Mouse (Mus musculus): ENCODE results near the gene Iars2.
"Not testable (repeated sequence)": the region's sequence is repeated elsewhere in the genome, so short reads cannot be mapped to it uniquely, and the experiment has no call there.

Iars2 gene

DNA sequence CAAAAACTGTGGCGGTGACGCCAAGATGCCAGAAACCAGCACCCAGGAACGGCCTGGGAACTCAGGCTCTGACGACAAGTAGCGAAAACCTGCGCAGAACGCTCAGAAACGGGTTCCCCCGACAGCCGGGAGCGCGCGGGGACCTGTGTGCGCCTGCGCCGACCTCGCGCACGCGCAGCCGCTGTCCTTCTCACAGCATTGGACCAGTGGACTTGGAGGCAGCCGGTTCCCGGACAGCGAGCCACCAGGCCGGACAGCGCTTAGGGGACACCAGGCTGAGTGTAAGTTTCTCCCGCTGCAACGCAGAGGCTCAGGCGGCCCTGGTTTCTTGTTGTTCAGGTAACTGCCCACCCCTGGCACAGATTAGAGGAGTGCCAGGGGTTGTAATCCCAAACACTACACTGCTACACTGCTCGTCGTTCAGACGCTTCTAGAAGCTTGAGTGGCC is 2.8 kb upstream of the Iars2 start, which contains the start of gene Bpnt1:
Gene Bpnt1 (plus strand): TSS at position 167 of the 448 bp plus-strand sequence.
- DNase-seq (ENCODE audit: low read depth, low spot score): peak; percentile 82

DNA sequence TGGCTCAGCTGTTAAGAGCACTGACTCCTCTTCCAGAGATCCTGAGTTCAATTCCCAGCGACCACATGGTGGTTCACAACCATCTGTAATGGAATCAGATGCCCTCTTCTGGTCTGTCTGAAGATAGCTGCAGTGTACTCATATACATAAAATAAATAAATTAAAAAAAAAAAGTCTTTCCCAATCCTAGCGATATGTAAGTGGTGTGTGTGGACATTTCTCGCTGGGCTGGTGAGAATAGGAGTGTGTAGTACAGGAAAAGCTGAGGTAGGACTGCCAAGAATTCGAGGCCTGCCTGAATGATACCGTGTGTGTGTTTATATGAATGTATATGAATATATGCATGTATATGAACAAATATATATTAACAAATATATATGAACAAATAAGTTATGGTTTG is 2.2 kb upstream of the Iars2 start:
- DNase-seq (ENCODE audit: low read depth, low spot score): no peak

DNA sequence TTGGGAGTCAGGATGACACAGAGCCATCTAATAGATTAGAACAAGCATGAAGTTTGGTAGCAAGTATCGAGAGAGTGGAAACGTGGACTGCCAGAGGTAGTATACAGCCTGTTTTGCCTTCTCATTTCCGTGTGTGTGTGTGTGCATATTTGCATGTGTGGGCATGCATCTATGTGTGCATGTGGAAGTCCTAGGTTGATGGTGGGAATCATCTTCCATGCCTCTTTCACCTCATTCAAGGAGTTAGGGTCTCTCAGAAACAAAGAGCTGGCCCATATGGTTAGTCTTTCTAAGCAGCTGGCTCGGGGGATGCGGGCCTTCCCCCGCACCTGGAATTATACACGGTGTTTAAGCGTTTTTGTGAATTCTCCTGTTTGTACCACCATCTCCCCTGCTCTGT is 655 bp upstream of the Iars2 start:
- no peak for DNase-seq (ENCODE audit: low read depth, low spot score)

DNA sequence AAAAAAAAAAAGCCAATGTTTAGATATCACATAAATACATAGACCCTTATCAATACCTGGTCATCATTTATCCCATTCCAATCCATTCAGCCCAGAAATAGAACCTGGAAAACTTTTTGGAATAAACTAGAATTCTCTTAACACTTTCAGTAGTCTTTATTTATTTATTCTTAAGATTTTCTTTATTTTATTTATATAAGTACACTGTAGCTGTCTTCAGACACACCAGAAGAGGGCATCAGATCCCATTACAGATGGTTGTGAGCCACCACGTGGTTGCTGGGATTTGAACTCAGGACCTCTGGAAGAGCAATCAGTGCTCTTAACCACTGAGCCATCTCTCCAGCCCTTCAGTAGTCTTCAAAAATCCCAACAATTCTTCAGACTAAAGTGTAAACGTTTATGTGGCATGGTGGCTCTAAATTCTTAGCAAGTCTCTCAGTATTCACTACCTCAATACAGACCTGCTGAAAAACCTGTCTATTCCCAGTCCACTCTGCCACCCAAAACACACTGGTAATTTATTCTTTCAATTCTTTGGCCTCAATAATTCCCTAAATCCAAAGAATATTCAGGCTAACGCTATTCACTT is 1.3 kb downstream of the Iars2 start:
- DNase-seq (ENCODE audit: low read depth, low spot score): not testable (repeated sequence)

DNA sequence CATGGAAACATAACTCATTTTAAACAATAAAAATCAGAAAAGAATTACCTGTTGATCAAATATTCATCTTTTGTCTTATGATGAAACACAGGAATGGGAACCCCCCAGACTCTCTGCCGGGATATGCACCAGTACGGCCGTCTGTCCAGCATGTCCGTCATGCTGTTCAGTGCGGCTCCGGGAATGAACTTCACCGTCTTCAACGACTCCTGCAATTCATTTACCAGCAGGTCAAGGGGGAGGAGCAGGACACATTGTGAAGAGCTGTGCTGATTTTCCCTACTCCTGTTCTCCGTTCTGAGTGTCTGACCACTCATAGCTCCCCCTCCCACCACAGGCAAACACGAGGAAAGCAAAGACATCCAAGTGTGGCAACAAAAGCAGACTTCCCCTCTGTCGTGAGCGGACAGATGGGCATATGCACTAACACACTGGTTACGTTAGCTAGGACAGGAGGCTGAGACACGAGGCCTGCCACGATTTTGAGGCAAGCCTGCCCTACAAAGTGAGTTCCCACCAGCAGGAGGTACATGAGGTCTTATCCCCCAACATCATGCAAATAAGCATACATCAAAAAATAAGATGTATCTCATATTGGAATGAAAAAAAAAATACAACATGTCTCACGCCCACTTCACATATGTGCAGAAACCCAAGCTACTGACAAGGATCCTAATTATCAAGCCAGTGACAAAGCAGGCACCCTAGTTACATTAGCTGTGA is 13.2 kb downstream of the Iars2 start:
- no peak for DNase-seq (ENCODE audit: low read depth, low spot score)

DNA sequence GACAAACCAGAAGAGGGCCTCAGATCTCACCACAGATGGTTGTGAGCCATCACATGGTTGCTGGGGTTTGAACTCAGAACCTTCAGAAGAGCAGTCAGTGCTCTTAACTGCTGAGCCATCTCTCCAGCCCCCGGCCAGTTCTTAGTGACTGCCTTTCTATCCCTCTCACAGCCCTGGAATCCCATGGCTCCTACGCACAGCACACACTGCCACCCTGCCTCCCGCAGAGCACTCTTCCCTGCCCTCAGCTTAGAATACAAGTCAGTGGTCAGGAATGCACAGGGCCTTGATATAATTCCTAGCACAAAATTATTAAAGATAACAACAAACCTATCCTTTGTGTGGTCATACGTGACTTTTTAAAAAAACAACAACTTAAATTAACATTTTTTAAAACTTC is 14.7 kb downstream of the Iars2 start:
- no peak for DNase-seq (ENCODE audit: low read depth, low spot score)

DNA sequence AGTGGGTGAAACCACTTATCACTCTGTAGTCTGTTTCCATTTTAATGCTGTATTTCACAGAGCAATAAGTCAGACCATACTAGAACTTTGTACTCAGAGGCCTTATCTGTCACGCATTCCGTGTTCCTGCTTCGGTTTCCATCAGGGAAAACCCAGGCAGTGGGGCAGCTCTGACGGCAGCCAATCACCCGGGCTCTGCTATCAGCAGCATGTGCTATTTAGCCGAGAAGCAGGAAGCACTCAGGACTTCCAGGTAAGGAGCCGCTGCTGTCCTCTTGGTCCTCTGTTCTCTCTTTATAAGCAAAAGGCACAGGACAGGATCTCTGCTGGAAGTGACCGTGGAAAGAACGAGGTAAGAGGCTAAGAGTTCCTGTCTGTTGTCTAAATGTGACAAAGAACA is 17.2 kb downstream of the Iars2 start:
- no peak for DNase-seq (ENCODE audit: low read depth, low spot score)

DNA sequence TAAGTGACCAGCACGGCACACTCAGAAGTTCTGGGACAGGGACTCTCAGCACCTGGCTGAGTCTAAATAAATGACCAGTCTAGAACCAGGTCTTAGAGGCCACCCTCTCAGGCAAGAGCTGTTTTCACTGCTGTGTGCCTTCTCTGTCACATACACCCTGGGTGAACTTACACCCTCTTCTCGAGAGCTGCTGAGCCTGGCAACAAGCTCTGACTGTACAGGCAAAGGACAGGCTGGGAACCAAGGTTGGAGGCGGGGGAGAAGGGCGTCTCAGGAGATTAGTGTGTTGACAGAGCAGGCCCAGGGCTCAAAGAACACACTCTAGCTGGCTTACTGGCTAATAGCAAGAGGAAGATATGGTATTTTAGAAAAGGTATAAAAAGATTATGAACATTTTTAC is 20.3 kb downstream of the Iars2 start:
- DNase-seq (ENCODE audit: low read depth, low spot score): no peak

DNA sequence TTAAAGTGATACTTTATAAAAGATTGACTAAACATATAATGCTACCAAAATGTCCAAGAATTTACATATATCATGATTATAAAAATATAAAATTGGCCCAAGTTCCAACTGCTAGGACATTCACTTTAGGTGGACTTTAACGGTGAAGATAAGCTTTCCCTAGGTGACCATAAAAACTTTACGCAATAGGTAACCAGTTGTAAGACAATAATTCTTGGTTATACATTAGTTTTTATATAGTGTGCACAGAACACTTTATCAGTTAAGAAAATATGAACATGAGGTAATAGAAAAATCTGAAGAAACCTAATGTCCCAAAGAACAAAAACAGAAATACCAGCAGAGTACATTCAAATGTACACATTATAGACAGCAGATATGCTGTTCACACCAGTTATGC is 20.9 kb downstream of the Iars2 start:
- DNase-seq (ENCODE audit: low read depth, low spot score): no peak

DNA sequence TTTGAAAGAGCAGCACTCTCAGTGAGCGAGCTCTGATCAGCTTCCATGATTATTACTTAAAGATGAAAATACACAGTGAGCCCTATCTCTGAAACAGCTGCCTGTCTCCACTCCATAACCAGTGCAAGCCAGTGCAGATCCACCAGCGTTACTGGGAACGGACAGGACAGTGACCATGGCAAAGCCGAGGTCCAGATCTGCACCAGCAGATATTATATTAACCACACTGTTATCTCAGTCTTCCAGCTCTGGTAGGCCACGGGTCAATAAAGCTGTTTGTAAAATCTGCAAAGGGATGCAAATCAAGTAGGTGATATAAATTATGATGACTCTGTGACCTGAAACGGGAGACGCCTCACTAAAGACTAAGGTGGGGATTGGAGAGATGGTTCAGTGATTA is 21.6 kb downstream of the Iars2 start:
- DNase-seq (ENCODE audit: low read depth, low spot score): no peak

DNA sequence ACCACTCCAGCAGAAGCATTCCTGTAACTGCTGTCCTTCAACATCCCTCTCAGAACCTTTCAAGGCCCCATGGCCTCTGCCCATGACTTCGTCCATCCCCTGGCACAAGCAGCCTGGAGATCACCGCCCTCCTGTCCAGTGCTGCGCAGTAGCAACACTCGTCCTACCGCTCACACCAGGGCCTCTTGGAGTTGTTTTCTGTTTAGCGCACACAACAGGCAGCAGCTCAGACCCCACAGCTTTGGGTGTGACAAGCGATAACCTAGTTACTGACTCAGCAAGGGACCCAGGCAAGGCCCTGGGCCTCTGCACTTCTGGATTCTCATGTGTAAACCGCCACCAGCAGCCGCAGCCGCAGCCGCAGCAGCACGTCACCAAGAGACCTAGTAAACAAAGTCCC is 22.4 kb downstream of the Iars2 start:
- no peak for DNase-seq (ENCODE audit: low read depth, low spot score)

DNA sequence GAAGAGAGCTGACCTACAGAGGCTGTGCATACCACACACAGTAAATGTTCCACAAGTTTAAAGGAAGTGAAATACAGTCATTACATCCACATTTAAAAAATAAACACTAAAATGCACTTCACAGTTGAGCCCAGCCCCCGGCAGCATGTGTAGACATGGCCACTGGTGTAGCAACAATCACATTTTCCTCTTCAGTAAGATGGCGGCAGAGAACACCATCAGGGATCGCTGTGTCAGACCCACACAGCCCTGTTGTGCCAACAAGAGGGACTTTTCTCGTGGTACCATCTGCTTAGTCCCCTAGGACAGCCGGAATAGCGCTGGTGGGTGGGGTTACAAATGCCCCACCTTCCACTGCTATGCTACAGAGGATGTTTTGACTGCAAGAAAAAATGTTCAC is 26.4 kb downstream of the Iars2 start:
- no peak for DNase-seq (ENCODE audit: low read depth, low spot score)

DNA sequence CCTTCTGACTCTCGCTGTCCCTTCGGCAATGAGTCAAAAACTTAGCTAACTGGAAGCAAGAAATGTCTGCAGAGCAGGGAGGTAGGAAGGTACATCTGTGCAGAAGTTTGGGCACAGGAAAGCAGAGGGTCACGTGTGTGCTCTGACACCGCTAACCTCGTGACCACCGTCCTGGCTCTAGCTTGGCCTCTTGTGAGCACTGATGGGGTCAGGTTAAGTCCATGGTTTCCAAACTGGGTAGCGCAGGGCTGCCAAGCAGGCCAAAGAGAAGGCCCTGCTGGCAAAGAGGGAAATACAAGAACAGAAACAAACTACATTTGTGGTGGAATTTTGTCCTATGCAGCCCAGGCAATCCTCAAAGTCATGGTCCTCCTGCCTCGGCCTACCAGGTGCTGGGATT is 30.7 kb downstream of the Iars2 start:
- no peak for DNase-seq (ENCODE audit: low read depth, low spot score)

DNA sequence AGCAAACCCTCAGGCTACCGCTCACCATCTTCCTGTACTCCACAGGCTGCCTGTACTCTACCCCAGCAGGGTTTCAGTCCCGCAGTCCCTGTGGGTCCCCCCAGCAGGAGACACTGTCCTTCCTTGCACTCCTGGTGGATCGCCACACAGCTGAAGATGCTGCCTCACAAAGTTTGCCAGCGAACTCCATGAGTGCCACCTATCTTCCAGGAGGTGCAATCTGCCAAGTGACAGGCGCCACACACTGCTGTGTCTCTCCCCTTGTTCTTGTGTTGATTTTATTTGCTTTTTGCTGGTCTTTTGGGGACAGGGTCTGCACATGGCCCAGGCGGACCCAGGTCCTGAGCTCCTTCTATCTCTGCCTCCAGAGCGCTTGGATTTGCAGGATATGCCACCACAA is 32.3 kb downstream of the Iars2 start:
- no peak for DNase-seq (ENCODE audit: low read depth, low spot score)

DNA sequence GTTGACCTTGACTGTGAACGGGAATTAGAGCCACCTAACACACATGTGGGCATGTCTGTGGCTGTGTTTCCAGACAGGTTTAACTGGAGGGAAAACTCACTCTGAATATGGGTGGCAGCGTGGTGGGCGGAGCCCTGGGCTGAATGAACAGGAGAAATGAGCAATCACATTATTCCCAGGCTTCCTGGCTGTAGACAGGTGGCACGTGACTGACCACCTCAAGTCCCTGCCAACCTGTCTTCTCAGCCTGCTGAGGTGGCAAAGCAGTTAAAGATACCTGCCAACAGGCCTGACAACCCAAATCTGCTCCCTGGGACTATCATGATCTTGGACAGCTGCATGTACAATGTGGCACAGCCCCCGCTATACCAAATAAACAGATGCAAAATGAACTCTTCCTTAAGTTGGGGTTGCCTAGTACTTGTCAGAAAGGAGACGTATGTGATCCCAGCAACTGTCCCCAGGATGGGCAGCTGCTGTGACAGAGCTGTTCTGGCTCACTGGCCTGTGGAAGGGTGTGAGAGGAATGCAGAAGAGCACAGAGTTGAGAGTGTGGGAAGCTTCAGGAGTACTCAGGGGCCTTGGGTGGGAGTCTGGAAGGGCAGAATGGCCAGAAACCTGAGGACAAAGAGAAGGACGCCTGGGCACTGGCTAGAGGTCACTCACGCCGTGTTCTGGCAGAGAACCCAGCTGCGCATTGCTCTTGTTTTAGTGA is 36.4 kb downstream of the Iars2 start:
- no peak for DNase-seq (ENCODE audit: low read depth, low spot score)

DNA sequence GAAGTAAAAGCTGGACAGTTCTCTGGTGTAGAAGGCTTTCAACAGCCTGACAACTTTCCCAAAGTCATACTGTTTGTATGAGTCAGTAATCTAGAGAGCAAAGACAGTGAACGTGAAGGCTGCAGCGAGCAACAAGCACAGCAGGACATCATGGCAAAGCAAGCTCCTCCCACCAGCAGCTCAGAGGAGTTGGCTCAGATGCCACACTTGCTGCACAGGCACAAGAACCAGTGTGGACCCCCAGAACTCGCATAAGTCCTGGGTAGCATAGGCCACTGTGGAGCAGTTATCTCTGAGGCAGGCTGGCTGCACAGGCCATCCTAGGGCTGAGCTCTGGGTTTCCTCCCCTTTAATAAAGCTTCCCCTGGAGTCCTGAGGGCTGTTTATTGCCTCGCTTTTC is 37.9 kb downstream of the Iars2 start:
- DNase-seq (ENCODE audit: low read depth, low spot score): no peak

DNA sequence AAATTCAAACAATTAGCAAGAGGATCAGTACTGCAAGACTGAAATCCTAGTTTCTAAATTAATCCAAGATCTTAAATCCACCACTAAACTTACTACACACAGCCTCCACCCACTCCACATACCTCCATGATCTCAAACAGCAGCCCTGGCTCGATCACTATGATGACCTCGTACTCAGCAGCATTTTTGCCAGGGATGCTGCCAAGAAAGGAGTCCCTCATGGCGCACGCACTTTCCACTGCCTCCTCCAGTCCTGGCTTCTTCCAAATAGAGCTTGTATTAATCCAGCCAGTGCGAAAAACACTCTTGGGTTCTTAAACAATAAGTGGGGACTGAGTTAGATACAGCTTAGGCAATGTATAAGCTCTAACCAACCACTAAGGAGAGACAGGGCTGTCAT is 40.0 kb downstream of the Iars2 start:
- DNase-seq (ENCODE audit: low read depth, low spot score): no peak

DNA sequence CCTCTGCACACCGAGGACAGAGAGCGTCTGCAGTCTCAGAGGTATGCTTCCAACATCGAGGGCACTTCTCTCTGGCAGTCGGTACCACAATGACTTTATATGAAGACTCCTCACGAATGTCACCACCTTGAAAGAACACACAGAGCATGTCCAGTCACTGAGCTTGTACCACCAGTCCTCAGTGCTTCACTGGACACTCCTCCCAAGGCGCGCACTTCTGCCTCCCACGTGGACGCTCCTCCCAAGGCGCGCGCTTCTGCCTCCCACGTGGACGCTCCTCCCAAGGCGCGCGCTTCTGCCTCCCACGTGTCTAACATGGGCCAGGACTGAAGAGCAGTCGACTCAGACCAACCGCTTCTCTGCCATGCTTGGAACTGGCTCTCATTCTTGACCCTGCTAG is 42.1 kb downstream of the Iars2 start:
- no peak for DNase-seq (ENCODE audit: low read depth, low spot score)

DNA sequence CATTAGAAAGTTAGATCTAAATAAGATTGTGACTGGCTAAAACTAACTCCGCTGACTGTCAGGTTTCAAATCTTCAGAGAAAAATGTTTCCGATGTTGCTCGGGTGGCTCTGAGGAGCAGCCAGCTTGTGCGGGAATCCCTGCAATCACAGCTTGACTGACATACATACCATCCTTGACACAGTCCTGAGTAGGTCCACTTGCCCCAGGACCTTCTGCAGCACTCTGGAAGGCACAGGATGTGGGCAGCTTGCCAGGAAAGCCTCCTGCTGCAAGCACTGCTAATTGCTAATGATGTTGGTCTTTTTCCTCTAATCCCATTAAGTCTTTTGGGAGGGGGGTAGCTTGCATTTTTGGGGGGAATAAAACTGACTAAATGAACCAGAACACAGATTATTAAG is 44.0 kb downstream of the Iars2 start:
- no peak for DNase-seq (ENCODE audit: low read depth, low spot score)

DNA sequence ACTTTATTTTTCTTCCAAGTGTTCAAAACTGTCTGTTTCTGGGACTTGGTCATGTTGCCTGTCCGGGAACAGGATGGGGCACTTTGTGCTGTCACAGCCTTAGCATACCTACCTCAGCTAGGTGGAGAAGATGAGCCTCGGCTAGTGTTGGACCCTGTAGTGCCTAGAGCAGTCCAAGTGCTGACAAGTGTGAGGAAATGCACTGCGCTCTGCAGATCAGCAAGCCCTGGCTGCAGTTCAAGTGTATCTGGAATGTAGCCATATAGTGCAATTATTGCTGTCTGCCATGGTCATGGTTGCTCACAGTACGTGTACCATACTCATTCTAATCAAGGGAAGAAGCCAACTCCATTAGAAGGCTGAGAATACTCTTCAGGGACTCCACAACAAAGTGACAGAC is 44.5 kb downstream of the Iars2 start:
- DNase-seq (ENCODE audit: low read depth, low spot score): no peak

DNA sequence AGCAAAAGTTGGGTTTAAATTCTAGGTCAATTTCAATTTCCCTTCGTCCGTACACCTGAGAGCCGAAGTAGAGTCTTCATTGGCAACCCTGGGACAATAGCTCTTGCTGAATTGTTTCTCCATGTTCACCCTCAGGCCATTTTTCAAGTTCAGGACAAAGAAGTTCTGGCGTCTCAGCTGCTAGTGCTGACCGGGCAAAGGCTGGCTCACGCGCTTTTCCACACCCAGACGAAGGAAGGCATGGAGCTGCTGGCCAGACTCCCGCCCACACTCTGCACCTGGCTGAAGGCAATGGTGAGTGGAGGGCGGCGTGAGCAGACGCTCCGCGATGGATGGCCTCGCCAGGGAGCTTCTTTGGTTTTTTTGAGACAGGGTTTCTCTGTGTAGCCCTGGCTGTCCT is 45.9 kb downstream of the Iars2 start:
- DNase-seq (ENCODE audit: low read depth, low spot score): no peak

DNA sequence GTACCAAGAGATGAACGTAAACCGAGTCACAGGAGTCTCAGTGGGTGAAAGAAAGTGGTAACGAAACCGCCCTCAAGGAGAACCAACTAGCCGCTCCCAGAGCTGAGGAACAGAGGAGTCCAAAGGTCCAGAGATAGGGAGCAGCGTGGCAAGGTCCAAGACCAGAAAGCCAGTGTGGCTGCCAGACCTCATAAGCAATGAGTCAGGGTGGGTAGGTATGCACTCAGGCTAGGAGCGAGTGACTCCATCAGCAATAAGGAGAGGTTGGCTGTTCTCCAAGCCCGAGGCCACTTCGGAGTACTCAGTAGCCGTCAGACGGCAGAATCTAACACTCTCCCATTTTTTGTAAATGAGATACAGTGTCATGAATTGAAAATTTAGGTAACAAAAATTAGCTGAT is 46.4 kb downstream of the Iars2 start:
- no peak for DNase-seq (ENCODE audit: low read depth, low spot score)

DNA sequence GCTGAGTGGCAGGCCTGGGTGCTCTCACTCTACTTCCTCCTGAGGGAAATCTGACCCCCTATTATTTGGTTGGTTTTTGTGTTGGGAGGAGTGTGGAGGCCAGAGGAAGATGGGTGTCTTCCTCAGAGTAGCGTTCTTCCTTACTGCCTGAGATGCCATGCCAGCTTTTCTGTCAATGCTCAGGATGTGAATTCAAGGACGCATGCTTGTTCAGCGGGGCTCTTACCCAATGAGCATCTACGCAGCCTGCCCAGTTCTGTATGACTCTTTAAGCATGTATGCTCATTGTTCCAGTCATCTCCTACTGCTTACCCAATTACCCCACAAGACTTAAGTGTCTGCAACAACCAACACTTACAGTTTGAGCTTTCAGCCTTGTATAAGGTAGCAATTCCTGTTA is 48.6 kb downstream of the Iars2 start:
- DNase-seq (ENCODE audit: low read depth, low spot score): no peak
